Mouse (Mus musculus) intestine, postnatal 0 days (tissue): ENCODE data around the gene Cnih3. TPM values are rescaled to one million over a fixed set of nuclear protein-coding genes. Genes with fewer than 3 reads are reported as not detected.

ENCODE experiments used
- ATAC-seq: fragments of 200-750 bp; cut with Nextera tagmentation; 2 replicates; pipeline ENCODE4 v1.8.0; 2017; ENCODE audit warnings: mild to moderate bottlenecking, moderate TSS enrichment, moderate library complexity
- H3K27ac ChIP-seq: fragments of 300-500 bp; sonication (generic); 2 replicates; pipeline ENCODE4 v1.5.1; 2014; ENCODE audit warnings: mild to moderate bottlenecking, low read depth, low read length, moderate library complexity
- H3K27me3 ChIP-seq: fragments of 300-500 bp; sonication (generic); replicated peaks from 2 replicates; pipeline ENCODE4 v1.6.1; 2014; ENCODE audit warnings: low read length, mixed read lengths; ENCODE audit not compliant: control insufficient read depth, insufficient read depth
- H3K36me3 ChIP-seq: fragments of 300-500 bp; sonication (generic); 2 replicates; pipeline ENCODE4 v1.6.1; 2014; ENCODE audit warnings: mild to moderate bottlenecking, moderate library complexity; ENCODE audit not compliant: control insufficient read depth, insufficient read depth
- H3K4me1 ChIP-seq: fragments of 300-500 bp; sonication (generic); replicated peaks from 2 replicates; pipeline ENCODE4 v1.6.1; 2014; ENCODE audit warnings: antibody characterized with exemption, low read length, mixed read lengths; ENCODE audit not compliant: control insufficient read depth, insufficient read depth
- H3K4me2 ChIP-seq: fragments of 300-500 bp; sonication (generic); replicated peaks from 2 replicates; pipeline ENCODE4 v1.6.1; 2014; ENCODE audit warnings: low read depth, mild to moderate bottlenecking, moderate library complexity
- H3K4me3 ChIP-seq: fragments of 300-500 bp; sonication (generic); 2 replicates; pipeline ENCODE4 v1.5.1; 2014; ENCODE audit warnings: low read depth, low read length
- H3K9ac ChIP-seq: fragments of 300-500 bp; sonication (generic); 2 replicates; pipeline ENCODE4 v1.6.1; 2014; ENCODE audit warnings: mild to moderate bottlenecking, low read depth, low read length
- H3K9me3 ChIP-seq: fragments of 300-500 bp; sonication (generic); 2 replicates; pipeline ENCODE4 v1.6.1; 2016; ENCODE audit warnings: mixed run types; ENCODE audit not compliant: control insufficient read depth
- CTCF ChIP-seq: sonication (generic); IDR thresholded peaks from 2 replicates; pipeline ENCODE4 v1.5.1; 2016; ENCODE audit warnings: low read depth, mild to moderate bottlenecking, control low read depth, antibody characterized with exemption, moderate library complexity
- WGBS: fragments of 180-500 bp; shearing (Covaris S2); extraction: QIAGEN DNeasy Blood & Tissue Kit; methylation state at CpG from one replicate; pipeline ENCODE4 v1.1.7; 2014; 5-methylcytosine and 5-hydroxymethylcytosine counted together
- polyA plus RNA-seq: library from polyadenylated mRNA; unstranded; fragments of >200 nt; fragmentation: Nextera tagmentation; extraction: Ambion mirVana; gene quantifications from 2 replicates; pipeline ENCODE4 v1.2.1, GENCODE M21; 2015

Cnih3 gene
- polyA plus RNA-seq, 1 experiment from 2014 or later = 0.13 TPM

DNA sequence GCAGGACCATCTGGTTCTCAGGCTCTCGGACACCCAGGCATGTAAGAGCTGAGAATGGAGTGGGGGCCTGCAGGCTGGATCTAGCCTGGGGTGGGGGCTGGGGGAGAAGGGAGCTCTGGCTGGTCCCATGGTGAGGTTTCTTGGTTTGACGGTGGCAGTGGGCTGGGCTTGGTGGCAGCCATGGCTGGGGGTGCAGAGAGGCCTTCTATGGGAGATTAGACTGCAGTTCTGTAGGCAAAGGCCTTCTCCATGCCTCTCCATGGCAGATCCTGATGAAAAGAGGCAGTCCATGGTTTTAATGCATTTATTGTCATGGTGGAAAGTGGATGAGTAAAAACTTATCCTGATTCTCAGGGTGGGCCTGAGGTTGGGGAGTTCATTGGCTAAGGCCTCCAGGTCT lies 151.0 kb downstream of the Cnih3 start:
- no peak for ATAC-seq
- 93% methylated on average over 2 of the region's 2 CpGs for WGBS
- TF ChIP-seq CTCF = no peak

DNA sequence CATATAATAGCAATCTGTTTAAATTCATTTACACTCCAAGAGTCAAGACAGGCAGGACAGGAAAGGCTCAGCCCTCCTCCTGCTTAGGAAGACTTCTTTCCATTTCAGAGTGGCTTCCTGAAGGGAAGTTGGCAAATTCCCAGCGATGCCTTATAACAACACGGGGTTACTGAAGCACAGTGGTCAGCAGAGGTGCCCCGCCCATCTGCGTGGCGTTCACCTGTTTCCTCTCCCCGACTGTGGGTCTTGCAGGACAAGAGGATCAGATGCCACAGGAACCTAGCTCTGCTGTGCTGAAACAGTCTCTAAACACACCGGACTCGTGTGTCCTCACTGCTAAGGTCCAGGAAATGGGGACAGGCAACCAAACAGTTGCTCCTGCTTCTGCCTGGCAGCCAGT lies 152.9 kb downstream of the Cnih3 start:
- H3K4me2 ChIP-seq = no peak overlapping the region
- no peak overlapping the region for H3K4me3 ChIP-seq
- H3K27ac ChIP-seq = no peak overlapping the region
- H3K27me3 ChIP-seq = no peaks in the 10 kb centered on the region
- no peaks in the 10 kb centered on the region for H3K9me3 ChIP-seq
- 35% methylated on average over 8 of the region's 8 CpGs for WGBS
- no peaks in the 10 kb centered on the region for H3K36me3 ChIP-seq
- no peak overlapping the region for H3K9ac ChIP-seq
- no peak for ATAC-seq
- no peaks in the 10 kb centered on the region for H3K4me1 ChIP-seq
- TF ChIP-seq CTCF = no peak

More for the DNA sequence above, 151.0 kb downstream of the Cnih3 start:
- Histone ChIP-seq H3K4me1 (no peaks in the 10 kb centered on the region), H3K9ac (no peak overlapping the region), H3K27me3 (no peaks in the 10 kb centered on the region), H3K4me3 (no peak overlapping the region), H3K27ac (no peak overlapping the region), H3K36me3 (no peaks in the 10 kb centered on the region), H3K4me2 (no peak overlapping the region), H3K9me3 (no peaks in the 10 kb centered on the region)

Other genes starting within 250 kb of the Cnih3 start
- gene Nvl, start 208.4 kb upstream of the Cnih3 start, polyA plus RNA-seq = 7.3 and 8.5 TPM in 2 replicates
- 107 and 120 TPM in 2 replicates for gene Cnih4, start 207.9 kb upstream of the Cnih3 start, polyA plus RNA-seq
- 29.3 and 32.8 TPM in 2 replicates for gene Wdr26, start 140.6 kb upstream of the Cnih3 start, polyA plus RNA-seq
- not detected in 2 replicates for gene Ccdc121, start 158.8 kb downstream of the Cnih3 start, polyA plus RNA-seq
- 1.1 and 1.2 TPM in 2 replicates for gene Dnah14, start 223.9 kb downstream of the Cnih3 start, polyA plus RNA-seq